Mouse (Mus musculus): ENCODE measurements around the gene Degs1.
A peak's percentile ranks its signal among the peaks of the same experiment; 100 is the strongest.
"Not testable (repeated sequence)": the region's sequence is repeated elsewhere in the genome, so short reads cannot be mapped to it uniquely, and the experiment has no call there.

The Degs1 gene

GRCm38 (mm10) chr1:182282091-182283075 is at the start of gene Degs1:
TSS of gene Degs1 (minus strand) at chr1:182282804.
- peak; percentile 95 for DNase-seq

GRCm38 (mm10) chr1:182325919-182326318 is 43.3 kb upstream of the Degs1 start:
- no peak for DNase-seq

GRCm38 (mm10) chr1:182324552-182324951 is 41.9 kb upstream of the Degs1 start:
- no peak for DNase-seq

- DNase-seq: no peak
Observed at GRCm38 (mm10) chr1:182323139-182323538, 40.5 kb upstream of the Degs1 start.

- DNase-seq: no peak
Observed at GRCm38 (mm10) chr1:182314201-182314600, 31.6 kb upstream of the Degs1 start.

GRCm38 (mm10) chr1:182313181-182313580 is 30.6 kb upstream of the Degs1 start:
- no peak for DNase-seq

GRCm38 (mm10) chr1:182311376-182311775 is 28.8 kb upstream of the Degs1 start:
- peak; percentile 38 for DNase-seq

- no peak for DNase-seq
Observed at GRCm38 (mm10) chr1:182310316-182310715, 27.7 kb upstream of the Degs1 start.

GRCm38 (mm10) chr1:182309403-182309802 is 26.8 kb upstream of the Degs1 start:
- no peak for DNase-seq

- DNase-seq: no peak
Observed at GRCm38 (mm10) chr1:182302916-182303315, 20.3 kb upstream of the Degs1 start.

- no peak for DNase-seq
Observed at GRCm38 (mm10) chr1:182302176-182302870, 19.7 kb upstream of the Degs1 start.

GRCm38 (mm10) chr1:182297821-182298220 is 15.2 kb upstream of the Degs1 start:
- DNase-seq: no peak

GRCm38 (mm10) chr1:182297246-182297645 is 14.6 kb upstream of the Degs1 start:
- DNase-seq: no peak

- no peak for DNase-seq
Observed at GRCm38 (mm10) chr1:182296816-182297215, 14.2 kb upstream of the Degs1 start.

- DNase-seq: no peak
Observed at GRCm38 (mm10) chr1:182296141-182296540, 13.5 kb upstream of the Degs1 start.

GRCm38 (mm10) chr1:182292291-182292690 is 9.7 kb upstream of the Degs1 start:
- peak; percentile 65 for DNase-seq

GRCm38 (mm10) chr1:182290741-182291140 is 8.1 kb upstream of the Degs1 start:
- not testable (repeated sequence) for DNase-seq

- DNase-seq: no peak
Observed at GRCm38 (mm10) chr1:182289781-182290180, 7.2 kb upstream of the Degs1 start.

GRCm38 (mm10) chr1:182288601-182289000 is 6.0 kb upstream of the Degs1 start:
- DNase-seq: no peak

- no peak for DNase-seq
Observed at GRCm38 (mm10) chr1:182287781-182288180, 5.2 kb upstream of the Degs1 start.

- no peak for DNase-seq
Observed at GRCm38 (mm10) chr1:182284795-182285194, 2.2 kb upstream of the Degs1 start.

- DNase-seq: peak; percentile 33
Observed at GRCm38 (mm10) chr1:182283231-182283630, 627 bp upstream of the Degs1 start.

GRCm38 (mm10) chr1:182281251-182281711 is 1.3 kb downstream of the Degs1 start:
- peak; percentile 62 for DNase-seq

GRCm38 (mm10) chr1:182280577-182280976 is 2.0 kb downstream of the Degs1 start:
- no peak for DNase-seq

Data from thymus, postnatal 14 days (tissue).